Mouse (Mus musculus) layer of hippocampus, postnatal 14 days (tissue): Measurements from ENCODE around the gene Rabgef1. TPM values are rescaled to one million over a fixed set of nuclear protein-coding genes. Genes with fewer than 3 reads are reported as not detected.

Source experiments
- DNase-seq, 2 experiments: peaks; one replicate each; pipeline ENCODE4 v3.0.0; 2021 to 2022; ENCODE audit warnings: low spot score in 2 of 2, mixed read lengths in 1 of 2
- total RNA-seq, 2 experiments: library from RNA; stranded (reverse); gene quantifications; 2 replicates each; pipeline ENCODE4 v1.2.3; 2021

Rabgef1 gene
- total RNA-seq, 2 experiments from 2014 or later: 34.3 to 38.7 TPM

GRCm38 (mm10) chr5:130170666-130171422 is 754 bp upstream of the Rabgef1 start:
- DNase-seq: no peak

- DNase-seq: peak in 1 of 2 experiments; percentile 30
Observed at GRCm38 (mm10) chr5:130171956-130172601, 481 bp downstream of the Rabgef1 start.

GRCm38 (mm10) chr5:130173012-130173411 is 1.4 kb downstream of the Rabgef1 start:
- DNase-seq: no peak

GRCm38 (mm10) chr5:130177871-130178270 is 6.3 kb downstream of the Rabgef1 start:
- DNase-seq: no peak

- no peak for DNase-seq
Observed at GRCm38 (mm10) chr5:130180362-130180761, 8.8 kb downstream of the Rabgef1 start.

GRCm38 (mm10) chr5:130181740-130182540 is 10.3 kb downstream of the Rabgef1 start:
- no peak for DNase-seq

GRCm38 (mm10) chr5:130182541-130182821 is 10.9 kb downstream of the Rabgef1 start:
- DNase-seq: no peak

GRCm38 (mm10) chr5:130184193-130184856 is 12.7 kb downstream of the Rabgef1 start:
- DNase-seq: no peak

- DNase-seq: no peak
Observed at GRCm38 (mm10) chr5:130185312-130185711, 13.7 kb downstream of the Rabgef1 start.

- DNase-seq: peak; percentile 17 to 31
Observed at GRCm38 (mm10) chr5:130187383-130187782, 15.8 kb downstream of the Rabgef1 start.

GRCm38 (mm10) chr5:130190909-130191308 is 19.3 kb downstream of the Rabgef1 start:
- DNase-seq: no peak

- no peak for DNase-seq
Observed at GRCm38 (mm10) chr5:130191865-130192264, 20.3 kb downstream of the Rabgef1 start.

- no peak for DNase-seq
Observed at GRCm38 (mm10) chr5:130192356-130192944, 20.9 kb downstream of the Rabgef1 start.

- no peak for DNase-seq
Observed at GRCm38 (mm10) chr5:130193760-130194159, 22.2 kb downstream of the Rabgef1 start.

- no peak for DNase-seq
Observed at GRCm38 (mm10) chr5:130196307-130196706, 24.7 kb downstream of the Rabgef1 start.

- no peak for DNase-seq
Observed at GRCm38 (mm10) chr5:130197454-130197853, 25.9 kb downstream of the Rabgef1 start.

GRCm38 (mm10) chr5:130197981-130198380 is 26.4 kb downstream of the Rabgef1 start:
- DNase-seq: no peak

- DNase-seq: no peak
Observed at GRCm38 (mm10) chr5:130200233-130201029, 28.8 kb downstream of the Rabgef1 start.

- DNase-seq: no peak
Observed at GRCm38 (mm10) chr5:130203948-130204347, 32.4 kb downstream of the Rabgef1 start.

GRCm38 (mm10) chr5:130204560-130204959 is 33.0 kb downstream of the Rabgef1 start:
- no peak for DNase-seq
